Comparison of ENCODE assay signal across 12 mouse cellular contexts in the genomic region with DNA sequence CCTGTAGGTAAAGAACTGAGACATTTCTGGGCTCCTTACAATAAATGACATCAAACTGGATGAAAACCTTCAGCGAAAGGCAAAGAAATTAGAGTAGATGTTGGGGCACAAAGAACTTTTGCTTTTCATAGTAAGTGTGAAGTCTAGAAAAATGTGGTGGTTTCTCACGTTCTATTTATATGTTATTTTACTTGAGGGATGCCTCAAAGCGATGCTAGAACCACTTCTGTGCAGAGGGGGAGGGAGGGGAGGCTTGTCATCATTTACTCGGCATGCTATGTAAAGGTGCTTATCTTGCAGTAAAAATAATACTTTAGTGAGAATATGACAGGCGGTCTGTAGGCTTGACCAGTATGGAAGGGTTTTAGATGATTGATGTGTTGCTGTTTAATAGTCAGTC.
"Had no signal": no experiment of that assay in that cellular context is flagged by ENCODE, and none has a peak within 500 bp of the region (broad histone marks: within the 10 kb centered on the region; RNA-seq: fewer than 3 reads in every experiment).

No protein-coding gene starts in this region.

- ATAC-seq: lung, postnatal 0 days; midbrain, embryonic 13.5 days had no signal

- DNase-seq: kidney, postnatal 14 days; layer of hippocampus, postnatal 36 days; left cerebral cortex, postnatal 4 days; lung, adult 2 months; lung, postnatal 36 days; thymus, postnatal 4 days had no signal

- H3K9ac ChIP-seq: kidney, embryonic 15.5 days; limb, embryonic 13.5 days; liver, embryonic 14.5 days; midbrain, embryonic 13.5 days had no signal

- H3K4me2 ChIP-seq: kidney, embryonic 15.5 days; limb, embryonic 13.5 days; midbrain, embryonic 13.5 days had no signal

- H3K4me3 ChIP-seq: kidney, embryonic 15.5 days; limb, embryonic 13.5 days; midbrain, embryonic 13.5 days had no signal

- H3K36me3 ChIP-seq: limb, embryonic 13.5 days; midbrain, embryonic 13.5 days had no signal

- H3K27ac ChIP-seq: kidney, embryonic 15.5 days; limb, embryonic 13.5 days; liver, embryonic 14.5 days; midbrain, embryonic 13.5 days; stomach, postnatal 0 days had no signal

- H3K27me3 ChIP-seq: kidney, embryonic 15.5 days; midbrain, embryonic 13.5 days had no signal

- H3K9me3 ChIP-seq: kidney, embryonic 15.5 days; limb, embryonic 13.5 days; midbrain, embryonic 13.5 days had no signal
